Mouse (Mus musculus) kidney, adult 2 months (tissue): Measurements from ENCODE around the gene Selenoi. TPM values are rescaled to one million over a fixed set of nuclear protein-coding genes. Genes with fewer than 3 reads are reported as not detected.

Source experiments
- DNase-seq: peaks from one replicate; pipeline ENCODE4 v3.0.0; 2021
- H3K27ac ChIP-seq: fragments of 200-500 bp; 2 replicates; pipeline ENCODE4 v1.5.1; 2012; ENCODE audit warnings: low read depth, low read length, control low read depth, inconsistent platforms; ENCODE audit not compliant: insufficient read depth
- H3K27me3 ChIP-seq: fragments of 200-500 bp; replicated peaks from 2 replicates; pipeline ENCODE4 v1.6.1; 2012; ENCODE audit warnings: mild to moderate bottlenecking, moderate library complexity, low read length, inconsistent platforms; ENCODE audit not compliant: control insufficient read depth, insufficient read depth
- H3K36me3 ChIP-seq: fragments of 200-500 bp; 2 replicates; pipeline ENCODE4 v1.6.1; 2012; ENCODE audit warnings: mild to moderate bottlenecking, moderate library complexity, low read length, inconsistent platforms; ENCODE audit not compliant: control insufficient read depth, insufficient read depth
- H3K4me1 ChIP-seq: fragments of 200-500 bp; 2 replicates; pipeline ENCODE4 v1.6.1; 2011; ENCODE audit warnings: low read length; ENCODE audit not compliant: control insufficient read depth, insufficient read depth
- H3K4me3 ChIP-seq: fragments of 200-500 bp; 2 replicates; pipeline ENCODE4 v1.5.1; 2011; ENCODE audit warnings: mild to moderate bottlenecking, low read depth, low read length, control low read depth; ENCODE audit not compliant: insufficient read depth
- CTCF ChIP-seq: fragments of 200-500 bp; conservative IDR thresholded peaks from 2 replicates; pipeline ENCODE4 v1.5.1; 2011; ENCODE audit warnings: low read depth, mild to moderate bottlenecking, control low read depth, low read length, moderate library complexity, mixed read lengths; ENCODE audit not compliant: insufficient read depth, insufficient read length
- POLR2A ChIP-seq: fragments of 200-500 bp; IDR thresholded peaks from one replicate; pipeline ENCODE4 v1.6.1; 2011; ENCODE audit warnings: low read depth, low read length, control low read depth
- WGBS: fragments of 180-500 bp; shearing (Covaris S2); methylation state at CpG from one replicate; pipeline ENCODE4 v1.1.7; 2018; 5-methylcytosine and 5-hydroxymethylcytosine counted together
- polyA plus RNA-seq: library from polyadenylated mRNA; depleted of rRNA; stranded (reverse); fragments of >200 nt; gene quantifications from 2 replicates; pipeline ENCODE4 v1.2.3, GENCODE M21; 2012

The Selenoi gene
- polyA plus RNA-seq, 1 experiment, result 20.0 TPM

- Histone ChIP-seq H3K36me3 (no peaks in the 10 kb centered on the region), H3K4me3 (no peak overlapping the region), H3K27ac (no peak overlapping the region), H3K27me3 (no peaks in the 10 kb centered on the region; the same call in 1 of the 2 replicates), H3K4me1 (no peaks in the 10 kb centered on the region)
- no peak for DNase-seq
- WGBS, result 79% methylated on average over 2 of the region's 2 CpGs
- no peak for TF ChIP-seq CTCF
- TF ChIP-seq POLR2A, result no peak
Observed at GRCm38 (mm10) chr5:30219715-30220114, 12.7 kb upstream of the Selenoi start.

- Histone ChIP-seq H3K4me1 (no peaks in the 10 kb centered on the region), H3K36me3 (no peaks in the 10 kb centered on the region), H3K27me3 (no peaks in the 10 kb centered on the region), H3K4me3 (no peak overlapping the region), H3K27ac (no peak overlapping the region)
- TF ChIP-seq CTCF (no peak), POLR2A (no peak)
- no peak for DNase-seq
- 65% methylated on average over 8 of the region's 8 CpGs for WGBS
Observed at GRCm38 (mm10) chr5:30220666-30221065, 11.7 kb upstream of the Selenoi start.

DNA sequence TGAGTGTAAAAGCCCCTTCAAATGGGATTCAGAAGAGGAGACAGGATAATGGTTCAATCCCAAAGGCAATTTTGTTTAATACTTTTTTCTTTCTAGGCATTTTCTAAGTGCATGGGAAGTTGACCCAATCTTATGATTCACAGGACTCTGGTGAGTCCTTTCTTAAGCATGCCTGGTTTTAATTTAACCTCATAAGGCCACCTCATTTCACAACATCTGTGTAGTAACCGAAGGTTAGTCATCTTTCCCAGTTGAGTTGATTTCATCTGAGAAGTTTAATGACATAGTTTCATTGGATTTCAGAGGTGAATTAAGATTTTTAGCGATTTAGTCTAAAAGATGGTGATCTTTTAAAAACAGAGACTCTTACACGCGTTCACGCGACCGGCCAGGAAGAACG is 9.7 kb upstream of the Selenoi start:
- no peaks in the 10 kb centered on the region for H3K4me1 ChIP-seq
- WGBS, result 96% methylated on average over 8 of the region's 8 CpGs
- H3K4me3 ChIP-seq, result no peak overlapping the region
- no peak for DNase-seq
- TF ChIP-seq POLR2A, result no peak
- TF ChIP-seq CTCF, result no peak
- H3K36me3 ChIP-seq, result no peaks in the 10 kb centered on the region
- H3K27ac ChIP-seq, result no peak overlapping the region
- H3K27me3 ChIP-seq, result no peaks in the 10 kb centered on the region

DNA sequence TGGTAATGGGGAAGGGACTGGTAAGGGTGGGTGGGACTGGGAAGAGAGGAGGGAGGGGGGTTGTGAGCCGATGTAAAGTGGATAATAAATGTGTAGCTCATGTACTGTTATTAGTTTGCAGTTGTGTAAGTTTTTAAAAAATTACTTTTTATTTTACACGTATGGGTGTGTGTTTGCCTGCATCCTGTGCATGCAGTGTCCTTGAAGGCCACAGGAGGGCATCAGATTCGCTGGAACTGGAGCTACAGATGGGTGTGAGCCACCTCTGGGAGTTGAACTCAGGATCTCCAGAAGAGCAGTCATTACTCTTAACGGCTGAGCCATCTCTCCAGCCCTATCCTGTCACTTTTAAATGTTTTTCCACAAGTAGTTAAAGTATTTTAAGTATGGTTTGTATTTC is 1.5 kb upstream of the Selenoi start:
- no peaks in the 10 kb centered on the region for H3K27me3 ChIP-seq
- WGBS, result 74% methylated on average over 4 of the region's 4 CpGs
- TF ChIP-seq CTCF (peak; percentile 67), POLR2A (no peak)
- H3K36me3 ChIP-seq, result no peaks in the 10 kb centered on the region
- H3K27ac ChIP-seq, result no peak overlapping the region
- H3K4me1 ChIP-seq, result peaks cover 5% of the 10 kb centered on the region; the same call in 1 of the 2 replicates
- no peak overlapping the region for H3K4me3 ChIP-seq
- peak; percentile 24 for DNase-seq

- no peak for TF ChIP-seq CTCF
- whole genome bisulfite sequencing, result 13% methylated on average over 16 of the region's 16 CpGs
Observed at GRCm38 (mm10) chr5:30231891-30232270, 500 bp upstream of the Selenoi start.

GRCm38 (mm10) chr5:30233042-30233441 is 661 bp downstream of the Selenoi start:
- Histone ChIP-seq H3K27ac (no peak overlapping the region), H3K27me3 (no peaks in the 10 kb centered on the region), H3K4me1 (peaks cover 5% of the 10 kb centered on the region; the same call in 1 of the 2 replicates), H3K4me3 (peak overlapping the region; percentile 87), H3K36me3 (no peaks in the 10 kb centered on the region)
- no peak for TF ChIP-seq CTCF
- TF ChIP-seq POLR2A, result no peak
- WGBS, result 5% methylated on average over 15 of the region's 15 CpGs
- DNase-seq, result no peak

More at GRCm38 (mm10) chr5:30231891-30232270, 500 bp upstream of the Selenoi start:
- Histone ChIP-seq H3K4me1 (peaks cover 5% of the 10 kb centered on the region; the same call in 1 of the 2 replicates), H3K36me3 (no peaks in the 10 kb centered on the region), H3K27ac (peak overlapping the region; percentile 12), H3K4me3 (peak overlapping the region; percentile 81), H3K27me3 (no peaks in the 10 kb centered on the region)
- no peak for DNase-seq

- TF ChIP-seq CTCF (no peak), POLR2A (no peak)
- 60% methylated on average over 8 of the region's 8 CpGs for WGBS
- no peak overlapping the region for H3K4me3 ChIP-seq
Observed at GRCm38 (mm10) chr5:30233979-30234378, 1.6 kb downstream of the Selenoi start.

More at GRCm38 (mm10) chr5:30233979-30234378, 1.6 kb downstream of the Selenoi start:
- DNase-seq, result no peak
- Histone ChIP-seq H3K4me1 (peaks cover 7% of the 10 kb centered on the region; the same call in 1 of the 2 replicates), H3K27ac (no peak overlapping the region), H3K36me3 (no peaks in the 10 kb centered on the region), H3K27me3 (no peaks in the 10 kb centered on the region)
